Mouse (Mus musculus) forebrain, embryonic 15.5 days (tissue): ENCODE results near the gene Apba2. TPM values are rescaled to one million over a fixed set of nuclear protein-coding genes. Genes with fewer than 3 reads are reported as not detected.

Experiments used
- ATAC-seq: fragments of 200-750 bp; cut with Nextera tagmentation; replicated peaks from 2 replicates; pipeline ENCODE4 v1.8.0; 2017; ENCODE audit warnings: mild to moderate bottlenecking, moderate TSS enrichment, moderate library complexity
- H3K27ac ChIP-seq: fragments of 300-500 bp; sonication (generic); replicated peaks from 2 replicates; pipeline ENCODE4 v1.5.1; 2015; ENCODE audit warnings: mild to moderate bottlenecking, inconsistent platforms
- H3K27me3 ChIP-seq: fragments of 300-500 bp; sonication (generic); 2 replicates; pipeline ENCODE4 v1.6.1; 2015; ENCODE audit warnings: inconsistent platforms
- H3K36me3 ChIP-seq: fragments of 300-500 bp; sonication (generic); 2 replicates; pipeline ENCODE4 v1.6.1; 2015; ENCODE audit warnings: mild to moderate bottlenecking, inconsistent platforms
- H3K4me1 ChIP-seq: fragments of 300-500 bp; sonication (generic); 2 replicates; pipeline ENCODE4 v1.6.1; 2015; ENCODE audit warnings: inconsistent platforms
- H3K4me2 ChIP-seq: fragments of 300-500 bp; sonication (generic); replicated peaks from 2 replicates; pipeline ENCODE4 v1.6.1; 2015; ENCODE audit warnings: mild to moderate bottlenecking, inconsistent platforms
- H3K4me3 ChIP-seq: fragments of 300-500 bp; sonication (generic); 2 replicates; pipeline ENCODE4 v1.5.1; 2015; ENCODE audit warnings: mild to moderate bottlenecking, inconsistent platforms
- H3K9ac ChIP-seq: fragments of 300-500 bp; sonication (generic); replicated peaks from 2 replicates; pipeline ENCODE4 v1.6.1; 2015; ENCODE audit warnings: mild to moderate bottlenecking, inconsistent platforms
- H3K9me3 ChIP-seq: fragments of 300-500 bp; sonication (generic); 2 replicates; pipeline ENCODE4 v1.6.1; 2016; ENCODE audit warnings: inconsistent platforms
- WGBS: fragments of 180-500 bp; shearing (Covaris S2); methylation state at CpG from one replicate; pipeline ENCODE4 v1.1.7; 2015; ENCODE audit warnings: mixed read lengths; 5-methylcytosine and 5-hydroxymethylcytosine counted together
- polyA plus RNA-seq: library from polyadenylated mRNA; unstranded; fragments of >200 nt; fragmentation: Nextera tagmentation; extraction: Ambion mirVana; gene quantifications from 2 replicates; pipeline ENCODE4 v1.2.1, GENCODE M21; 2015

Gene Apba2
- polyA plus RNA-seq, 1 experiment from 2014 or later: 159 TPM

DNA sequence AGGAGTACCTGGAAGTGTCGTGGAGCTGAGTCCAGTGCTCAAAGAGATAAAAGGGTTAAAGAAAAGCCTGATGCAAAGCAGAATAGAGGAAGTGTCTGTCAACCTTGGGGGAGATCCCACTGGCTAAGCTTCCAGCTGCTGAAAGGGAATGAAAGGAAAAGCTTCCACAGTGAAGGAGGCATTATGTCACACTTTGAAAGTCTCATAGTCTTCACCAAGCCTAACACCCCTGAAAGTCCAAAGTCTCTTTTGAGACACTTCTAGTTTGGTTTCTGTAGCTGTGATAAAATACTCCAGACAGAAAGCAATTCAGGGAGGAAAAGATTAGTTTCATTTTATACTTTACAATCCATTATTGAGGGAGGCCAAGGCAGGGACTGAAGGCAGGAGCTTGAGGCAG, 141.4 kb downstream of the Apba2 start:
- no peak overlapping the region for H3K9ac ChIP-seq
- no peak overlapping the region for H3K27ac ChIP-seq
- ATAC-seq: no peak
- 45% methylated on average over 1 of the region's 1 CpGs for WGBS
- H3K9me3 ChIP-seq: no peaks in the 10 kb centered on the region
- no peaks in the 10 kb centered on the region for H3K27me3 ChIP-seq
- no peak overlapping the region for H3K4me3 ChIP-seq
- H3K36me3 ChIP-seq: no peaks in the 10 kb centered on the region
- peaks cover 7% of the 10 kb centered on the region for H3K4me1 ChIP-seq
- H3K4me2 ChIP-seq: no peak overlapping the region

GRCm38 (mm10) chr7:64645458-64645857, 144.0 kb downstream of the Apba2 start:
- Histone ChIP-seq H3K4me2 (no peak overlapping the region), H3K27ac (no peak overlapping the region), H3K4me1 (peaks cover 7% of the 10 kb centered on the region), H3K4me3 (no peak overlapping the region), H3K27me3 (no peaks in the 10 kb centered on the region), H3K9me3 (no peaks in the 10 kb centered on the region), H3K9ac (no peak overlapping the region), H3K36me3 (no peaks in the 10 kb centered on the region)
- 71% methylated on average over 3 of the region's 3 CpGs for WGBS
- ATAC-seq: no peak

- Histone ChIP-seq H3K4me2 (no peak overlapping the region), H3K4me1 (peaks cover 7% of the 10 kb centered on the region), H3K9ac (no peak overlapping the region), H3K4me3 (no peak overlapping the region), H3K9me3 (no peaks in the 10 kb centered on the region), H3K36me3 (no peaks in the 10 kb centered on the region), H3K27ac (no peak overlapping the region), H3K27me3 (no peaks in the 10 kb centered on the region)
- ATAC-seq: no peak
- WGBS: 26% methylated on average over 6 of the region's 6 CpGs
Observed at GRCm38 (mm10) chr7:64646046-64646445, 144.5 kb downstream of the Apba2 start.

GRCm38 (mm10) chr7:64648947-64649607, 147.6 kb downstream of the Apba2 start:
- 55% methylated on average over 10 of the region's 10 CpGs for WGBS
- no peak overlapping the region for H3K9ac ChIP-seq
- H3K4me1 ChIP-seq: peaks cover 7% of the 10 kb centered on the region
- no peaks in the 10 kb centered on the region for H3K9me3 ChIP-seq
- no peaks in the 10 kb centered on the region for H3K27me3 ChIP-seq
- ATAC-seq: no peak
- no peak overlapping the region for H3K4me3 ChIP-seq
- H3K27ac ChIP-seq: no peak overlapping the region
- no peaks in the 10 kb centered on the region for H3K36me3 ChIP-seq
- no peak overlapping the region for H3K4me2 ChIP-seq

DNA sequence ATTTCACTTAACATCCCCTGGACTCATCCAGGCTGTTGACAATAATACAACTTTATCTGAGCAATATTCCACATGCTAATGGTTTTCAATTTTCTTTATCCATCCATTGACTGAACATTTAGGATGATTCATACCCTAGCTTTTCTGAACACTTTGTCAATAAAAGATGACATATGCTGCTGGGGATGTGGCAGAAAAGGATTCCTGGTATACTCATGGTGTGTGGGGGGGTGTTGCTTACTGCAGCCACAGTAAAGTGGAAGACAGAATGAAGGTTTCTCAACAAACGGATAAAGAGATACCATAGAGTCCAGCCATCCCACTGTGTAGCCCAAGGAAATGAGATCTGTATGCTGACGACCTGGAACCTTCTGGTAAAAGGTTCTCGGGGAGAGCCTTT, 150.5 kb downstream of the Apba2 start:
- Histone ChIP-seq H3K36me3 (no peaks in the 10 kb centered on the region), H3K27ac (no peak overlapping the region), H3K27me3 (no peaks in the 10 kb centered on the region), H3K4me3 (no peak overlapping the region), H3K4me1 (no peaks in the 10 kb centered on the region), H3K4me2 (no peak overlapping the region), H3K9me3 (no peaks in the 10 kb centered on the region), H3K9ac (no peak overlapping the region)
- WGBS: 64% methylated on average over 3 of the region's 3 CpGs
- ATAC-seq: no peak

- Histone ChIP-seq H3K4me2 (no peak overlapping the region), H3K9ac (no peak overlapping the region), H3K27ac (no peak overlapping the region), H3K36me3 (no peaks in the 10 kb centered on the region), H3K4me3 (no peak overlapping the region), H3K27me3 (no peaks in the 10 kb centered on the region), H3K9me3 (no peaks in the 10 kb centered on the region), H3K4me1 (no peaks in the 10 kb centered on the region)
- ATAC-seq: no peak
- WGBS: 77% methylated on average over 7 of the region's 7 CpGs
Observed at GRCm38 (mm10) chr7:64656787-64657186, 155.3 kb downstream of the Apba2 start.

- 80% methylated on average over 4 of the region's 4 CpGs for WGBS
Observed at GRCm38 (mm10) chr7:64658914-64659313, 157.4 kb downstream of the Apba2 start.

DNA sequence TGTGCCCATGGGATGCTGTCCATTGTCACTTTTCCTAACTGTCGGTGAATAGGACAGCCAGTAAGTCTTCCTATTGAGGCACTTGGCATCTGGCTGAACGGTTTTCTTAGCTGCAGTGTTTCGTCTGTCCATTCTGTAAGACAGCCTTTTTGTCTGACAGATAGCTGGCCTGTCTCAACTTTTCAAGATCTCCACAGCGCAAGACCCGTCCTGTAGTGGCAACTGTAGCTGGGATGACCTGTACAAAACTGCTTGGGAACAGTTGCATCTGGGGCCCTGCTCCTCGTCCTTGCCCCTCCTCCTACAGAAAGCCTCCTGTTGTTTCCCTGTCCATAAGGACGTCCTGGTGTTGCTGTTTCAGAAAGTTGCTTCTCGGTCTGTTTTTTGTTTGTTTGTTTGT, 157.8 kb downstream of the Apba2 start:
- Histone ChIP-seq H3K27ac (no peak overlapping the region), H3K27me3 (no peaks in the 10 kb centered on the region), H3K4me1 (no peaks in the 10 kb centered on the region), H3K4me3 (no peak overlapping the region), H3K9ac (no peak overlapping the region), H3K36me3 (no peaks in the 10 kb centered on the region), H3K4me2 (no peak overlapping the region), H3K9me3 (no peaks in the 10 kb centered on the region)
- WGBS: 58% methylated on average over 8 of the region's 8 CpGs
- ATAC-seq: no peak

More at GRCm38 (mm10) chr7:64658914-64659313, 157.4 kb downstream of the Apba2 start:
- H3K27me3 ChIP-seq: no peaks in the 10 kb centered on the region
- no peak for ATAC-seq
- no peak overlapping the region for H3K4me2 ChIP-seq
- no peaks in the 10 kb centered on the region for H3K4me1 ChIP-seq
- H3K36me3 ChIP-seq: no peaks in the 10 kb centered on the region
- H3K9me3 ChIP-seq: no peaks in the 10 kb centered on the region
- H3K4me3 ChIP-seq: no peak overlapping the region
- H3K9ac ChIP-seq: no peak overlapping the region
- H3K27ac ChIP-seq: no peak overlapping the region

- no peak overlapping the region for H3K9ac ChIP-seq
- no peak for ATAC-seq
- 94% methylated on average over 5 of the region's 5 CpGs for WGBS
Observed at GRCm38 (mm10) chr7:64662506-64662905, 161.0 kb downstream of the Apba2 start.

GRCm38 (mm10) chr7:64663600-64663999, 162.1 kb downstream of the Apba2 start:
- H3K27ac ChIP-seq: no peak overlapping the region
- WGBS: 86% methylated on average over 3 of the region's 3 CpGs
- H3K4me2 ChIP-seq: no peak overlapping the region
- H3K9ac ChIP-seq: no peak overlapping the region
- no peak for ATAC-seq
- H3K4me1 ChIP-seq: no peaks in the 10 kb centered on the region
- no peaks in the 10 kb centered on the region for H3K27me3 ChIP-seq
- no peak overlapping the region for H3K4me3 ChIP-seq
- H3K36me3 ChIP-seq: no peaks in the 10 kb centered on the region
- no peaks in the 10 kb centered on the region for H3K9me3 ChIP-seq

More at GRCm38 (mm10) chr7:64662506-64662905, 161.0 kb downstream of the Apba2 start:
- no peak overlapping the region for H3K4me2 ChIP-seq
- no peaks in the 10 kb centered on the region for H3K27me3 ChIP-seq
- no peak overlapping the region for H3K27ac ChIP-seq
- H3K4me3 ChIP-seq: no peak overlapping the region
- no peaks in the 10 kb centered on the region for H3K9me3 ChIP-seq
- no peaks in the 10 kb centered on the region for H3K36me3 ChIP-seq
- no peaks in the 10 kb centered on the region for H3K4me1 ChIP-seq

- Histone ChIP-seq H3K4me3 (no peak overlapping the region), H3K4me2 (no peak overlapping the region), H3K9me3 (no peaks in the 10 kb centered on the region), H3K27me3 (no peaks in the 10 kb centered on the region), H3K4me1 (no peaks in the 10 kb centered on the region), H3K36me3 (no peaks in the 10 kb centered on the region), H3K9ac (no peak overlapping the region), H3K27ac (no peak overlapping the region)
- WGBS: 83% methylated on average over 7 of the region's 7 CpGs
- no peak for ATAC-seq
Observed at GRCm38 (mm10) chr7:64665120-64665519, 163.6 kb downstream of the Apba2 start.

DNA sequence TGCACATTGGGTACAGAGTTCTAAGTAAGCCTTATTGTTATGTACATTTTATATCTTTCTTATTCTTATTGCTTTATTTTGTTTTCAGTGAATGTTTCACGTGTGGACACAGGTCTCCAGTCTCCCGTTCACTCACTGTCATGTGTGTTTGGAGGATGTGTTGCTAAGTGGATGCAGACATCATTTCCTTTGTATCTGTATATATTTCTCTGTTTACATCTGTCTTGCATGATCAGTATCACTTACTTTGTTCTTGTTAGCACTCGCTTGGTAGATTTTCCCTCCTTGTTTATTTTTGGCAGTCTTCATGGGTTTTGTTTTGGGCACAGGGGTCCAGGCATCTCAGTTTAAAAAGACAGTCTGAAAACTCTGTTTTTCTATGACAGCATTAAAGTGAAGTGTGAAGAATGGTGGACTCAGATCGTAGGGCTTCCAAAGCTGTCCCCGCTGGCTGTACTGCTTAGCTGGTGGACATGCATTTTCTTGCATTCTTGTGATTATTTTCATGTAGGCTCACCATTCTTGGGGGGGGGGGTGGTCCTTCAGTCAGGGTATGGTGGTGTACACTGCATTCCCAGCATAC, 164.3 kb downstream of the Apba2 start:
- Histone ChIP-seq H3K27me3 (no peaks in the 10 kb centered on the region), H3K36me3 (no peaks in the 10 kb centered on the region), H3K9me3 (no peaks in the 10 kb centered on the region), H3K4me3 (no peak overlapping the region), H3K4me2 (no peak overlapping the region), H3K4me1 (no peaks in the 10 kb centered on the region), H3K27ac (no peak overlapping the region), H3K9ac (no peak overlapping the region)
- 91% methylated on average over 5 of the region's 5 CpGs for WGBS
- ATAC-seq: no peak

- ATAC-seq: no peak
- no peak overlapping the region for H3K9ac ChIP-seq
- H3K36me3 ChIP-seq: no peaks in the 10 kb centered on the region
- no peak overlapping the region for H3K27ac ChIP-seq
- no peaks in the 10 kb centered on the region for H3K9me3 ChIP-seq
- 92% methylated on average over 4 of the region's 4 CpGs for WGBS
- no peak overlapping the region for H3K4me2 ChIP-seq
- H3K27me3 ChIP-seq: no peaks in the 10 kb centered on the region
- H3K4me3 ChIP-seq: no peak overlapping the region
- H3K4me1 ChIP-seq: no peaks in the 10 kb centered on the region
Observed at GRCm38 (mm10) chr7:64667959-64668358, 166.5 kb downstream of the Apba2 start.
